Mouse (Mus musculus) retina, postnatal 1 day (tissue): ENCODE measurements at regions not wholly inside any gene's neighbourhood (a gene's known extent, or its start where the extent isn't known, plus 50 kb on each side); places are given as distances from the start of the nearest gene placed in this dataset.

Experiments
- DNase-seq: peaks from one replicate; pipeline ENCODE4 v3.0.0-alpha.2; 2012

- peak; percentile 76 for DNase-seq
Observed at GRCm38 (mm10) chr11:38938124-38938883, 1702.5 kb upstream of the Tenm2 start.
